Mouse (Mus musculus) MEL (cell line): ENCODE results near the gene Rpn2.

Source experiments
- CHD1 ChIP-seq: IDR thresholded peaks from 2 replicates; pipeline ENCODE4 v1.6.1; 2012; ENCODE audit warnings: low read depth, mild to moderate bottlenecking, inconsistent platforms, low read length, improper control_type of control experiment
- CTCF ChIP-seq, 3 experiments: IDR thresholded peaks in 2 of 3; conservative IDR thresholded peaks in 1 of 3; 2 replicates each; pipeline ENCODE4 v1.5.1; 2011 to 2012; ENCODE audit warnings: low read length in 3 of 3, low read depth in 2 of 3, mild to moderate bottlenecking in 2 of 3, improper control_type of control experiment in 1 of 3, inconsistent platforms in 1 of 3, mixed read lengths in 1 of 3, moderate library complexity in 1 of 3; ENCODE audit not compliant: control insufficient read depth in 1 of 3, insufficient read depth in 1 of 3, poor library complexity in 1 of 3, severe bottlenecking in 1 of 3
- E2F4 ChIP-seq: IDR thresholded peaks from 2 replicates; pipeline ENCODE4 v1.6.1; 2011; ENCODE audit warnings: low read depth, low read length, improper control_type of control experiment, borderline replicate concordance
- EP300 ChIP-seq, 2 experiments: IDR thresholded peaks; 2 replicates each; pipeline ENCODE4 v1.6.1; 2011; ENCODE audit warnings: improper control_type of control experiment in 2 of 2, low read length in 2 of 2, low read depth in 1 of 2, mild to moderate bottlenecking in 1 of 2
- MAX ChIP-seq: IDR thresholded peaks from 2 replicates; pipeline ENCODE4 v1.6.1; 2011; ENCODE audit warnings: low read length, improper control_type of control experiment
- NELFE ChIP-seq: IDR thresholded peaks from 2 replicates; pipeline ENCODE4 v1.6.1; 2011; ENCODE audit warnings: low read depth, low read length, improper control_type of control experiment
- POLR2A ChIP-seq, 2 experiments: IDR thresholded peaks; 2 replicates each; pipeline ENCODE4 v1.6.1; 2011 to 2012; ENCODE audit warnings: low read length in 2 of 2, mild to moderate bottlenecking in 2 of 2, control low read depth in 1 of 2, improper control_type of control experiment in 1 of 2, low read depth in 1 of 2, moderate library complexity in 1 of 2; ENCODE audit not compliant: control insufficient read depth in 1 of 2, insufficient read depth in 1 of 2, poor library complexity in 1 of 2
- POLR2AphosphoS2 ChIP-seq: IDR thresholded peaks from 2 replicates; pipeline ENCODE4 v1.6.1; 2011; ENCODE audit warnings: low read length, improper control_type of control experiment
- RCOR1 ChIP-seq: IDR thresholded peaks from 2 replicates; pipeline ENCODE4 v1.6.1; 2012; ENCODE audit warnings: low read depth, mild to moderate bottlenecking, inconsistent platforms, low read length, improper control_type of control experiment
- TAL1 ChIP-seq: IDR thresholded peaks from 2 replicates; pipeline ENCODE4 v1.6.1; 2012; ENCODE audit warnings: mild to moderate bottlenecking, inconsistent platforms, low read length, moderate library complexity, mixed read lengths
- ZMIZ1 ChIP-seq: IDR thresholded peaks from 2 replicates; pipeline ENCODE4 v1.6.1; 2012; ENCODE audit warnings: low read depth, mild to moderate bottlenecking, inconsistent platforms, low read length, improper control_type of control experiment, moderate library complexity

DNA sequence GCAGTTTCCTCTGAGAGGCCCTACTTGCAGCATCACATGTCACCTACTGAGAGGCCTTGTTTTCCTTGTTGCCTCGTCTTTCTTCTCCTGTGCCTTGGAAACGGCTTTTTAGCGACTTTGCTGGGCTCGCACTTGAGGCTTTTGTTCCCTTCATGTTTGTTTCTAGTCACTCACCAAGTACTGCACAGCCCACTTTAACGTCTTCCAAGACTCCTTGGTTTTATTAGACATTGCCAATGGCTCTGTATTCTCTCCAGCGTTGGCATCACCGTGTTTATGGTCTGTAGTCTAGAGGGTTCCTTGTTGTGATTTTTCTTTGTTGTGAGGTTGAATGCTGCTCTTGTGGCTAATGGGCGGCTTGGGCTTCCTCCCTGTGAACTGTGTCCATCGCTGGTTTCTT lies 24.3 kb downstream of the Rpn2 start:
- TF ChIP-seq ZMIZ1 (no peak), CTCF (IDR thresholded peaks at IDR 0.05 in 2 of 3, conservative IDR thresholded peaks at IDR 0.05 in 1 of 3; ENCODE audit: control insufficient read depth in 1 of 3, insufficient read depth in 1 of 3, low read depth in 2 of 3, low read length in 3 of 3, poor library complexity in 1 of 3, severe bottlenecking in 1 of 3) (no peak), TAL1 (no peak), POLR2A (IDR thresholded peaks at IDR 0.05; ENCODE audit: control insufficient read depth in 1 of 2, insufficient read depth in 1 of 2, low read depth in 1 of 2, low read length in 2 of 2, poor library complexity in 1 of 2) (no peak), E2F4 (no peak), CHD1 (no peak), RCOR1 (no peak), EP300 (IDR thresholded peaks at IDR 0.05; ENCODE audit: low read depth in 1 of 2, low read length in 2 of 2) (no peak), NELFE (no peak), POLR2AphosphoS2 (no peak), MAX (no peak)
